Mouse (Mus musculus) liver, adult 2 months (tissue): ENCODE results near the gene Rpl21. TPM values are rescaled to one million over a fixed set of nuclear protein-coding genes. Genes with fewer than 3 reads are reported as not detected.

Experiments used
- DNase-seq: peaks from one replicate; pipeline ENCODE4 v3.0.0-alpha.2; 2011; ENCODE audit warnings: low read depth, low spot score; ENCODE audit errors: extremely low read depth
- H3K27ac ChIP-seq: fragments of 200-500 bp; replicated peaks from 2 replicates; pipeline ENCODE4 v1.5.1; 2012; ENCODE audit warnings: low read depth, mild to moderate bottlenecking, control low read depth, inconsistent platforms, low read length; ENCODE audit not compliant: insufficient read depth
- H3K27me3 ChIP-seq: fragments of 200-500 bp; 2 replicates; pipeline ENCODE4 v1.6.1; 2012; ENCODE audit warnings: mild to moderate bottlenecking, moderate library complexity, low read length, inconsistent platforms; ENCODE audit not compliant: control insufficient read depth, insufficient read depth
- H3K36me3 ChIP-seq: fragments of 200-500 bp; 2 replicates; pipeline ENCODE4 v1.6.1; 2012; ENCODE audit warnings: low read length, inconsistent platforms; ENCODE audit not compliant: control insufficient read depth, insufficient read depth
- H3K4me1 ChIP-seq: fragments of 200-500 bp; 2 replicates; pipeline ENCODE4 v1.6.1; 2011; ENCODE audit warnings: low read length; ENCODE audit not compliant: control insufficient read depth, insufficient read depth
- H3K4me3 ChIP-seq: fragments of 200-500 bp; 2 replicates; pipeline ENCODE4 v1.5.1; 2011; ENCODE audit warnings: low read depth, mild to moderate bottlenecking, control low read depth, low read length, moderate library complexity; ENCODE audit not compliant: insufficient read depth
- H3K79me2 ChIP-seq: fragments of 200-500 bp; 2 replicates; pipeline ENCODE4 v1.6.1; 2012; ENCODE audit warnings: inconsistent platforms, mild to moderate bottlenecking, low read length, moderate library complexity; ENCODE audit not compliant: control insufficient read depth, insufficient read depth
- H3K9ac ChIP-seq: fragments of 200-500 bp; 2 replicates; pipeline ENCODE4 v1.6.1; 2012; ENCODE audit warnings: low read depth, mild to moderate bottlenecking, control low read depth, inconsistent platforms, low read length
- CTCF ChIP-seq: fragments of 200-500 bp; IDR thresholded peaks from 2 replicates; pipeline ENCODE4 v1.5.1; 2011; ENCODE audit warnings: low read depth, low read length, control low read depth
- POLR2A ChIP-seq: fragments of 200-500 bp; IDR thresholded peaks from 2 replicates; pipeline ENCODE4 v1.6.1; 2011; ENCODE audit warnings: low read length, control low read depth; ENCODE audit not compliant: insufficient read depth; ENCODE audit errors: extremely low read depth
- WGBS: fragments of 180-500 bp; shearing (Covaris S2); methylation state at CpG from one replicate; pipeline ENCODE4 v1.1.7; 2018; 5-methylcytosine and 5-hydroxymethylcytosine counted together
- polyA plus RNA-seq: library from polyadenylated mRNA; depleted of rRNA; stranded (reverse); fragments of >200 nt; gene quantifications from 2 replicates; pipeline ENCODE4 v1.2.3, GENCODE M21; 2012; rRNA removed
- total RNA-seq: library from RNA; depleted of rRNA; stranded (reverse); fragments of >200 nt; gene quantifications from 2 replicates; pipeline ENCODE4 v1.2.3, GENCODE M21; 2014; rRNA removed

Gene Rpl21
- total and polyA plus RNA-seq, 2 experiments, result 24.5 to 154 TPM

GRCm38 (mm10) chr5:146882261-146882660, 49.6 kb downstream of the Rpl21 start:
- H3K4me1 ChIP-seq, result no peaks in the 10 kb centered on the region
- no peak overlapping the region for H3K27ac ChIP-seq
- H3K27me3 ChIP-seq, result peaks cover 3% of the 10 kb centered on the region; the same call in 1 of the 2 replicates
- WGBS, result 82% methylated on average over 6 of the region's 6 CpGs
- H3K79me2 ChIP-seq, result no peaks in the 10 kb centered on the region
- no peak for DNase-seq
- no peak overlapping the region for H3K9ac ChIP-seq
- TF ChIP-seq CTCF, result no peak
- TF ChIP-seq POLR2A, result no peak
- no peaks in the 10 kb centered on the region for H3K36me3 ChIP-seq
- H3K4me3 ChIP-seq, result no peak overlapping the region

- Histone ChIP-seq H3K27ac (no peak overlapping the region), H3K4me1 (no peaks in the 10 kb centered on the region), H3K4me3 (no peak overlapping the region), H3K27me3 (peaks cover 3% of the 10 kb centered on the region; the same call in 1 of the 2 replicates), H3K79me2 (no peaks in the 10 kb centered on the region), H3K9ac (no peak overlapping the region), H3K36me3 (no peaks in the 10 kb centered on the region)
- TF ChIP-seq CTCF (no peak), POLR2A (no peak)
- no peak for DNase-seq
- 80% methylated on average over 7 of the region's 7 CpGs for WGBS
Measured at GRCm38 (mm10) chr5:146883053-146883452, 50.4 kb downstream of the Rpl21 start.

GRCm38 (mm10) chr5:146883486-146884272, 51.0 kb downstream of the Rpl21 start:
- Histone ChIP-seq H3K36me3 (no peaks in the 10 kb centered on the region), H3K27me3 (peaks cover 3% of the 10 kb centered on the region; the same call in 1 of the 2 replicates), H3K4me3 (no peak overlapping the region), H3K79me2 (no peaks in the 10 kb centered on the region), H3K4me1 (no peaks in the 10 kb centered on the region), H3K27ac (no peak overlapping the region), H3K9ac (no peak overlapping the region)
- DNase-seq, result no peak
- 89% methylated on average over 15 of the region's 15 CpGs for WGBS
- TF ChIP-seq CTCF, result no peak
- no peak for TF ChIP-seq POLR2A

Other genes starting within 250 kb of the Rpl21 start
- gene Gpr12, start 247.7 kb upstream of the Rpl21 start, total RNA-seq, result 0.65 and 0.81 TPM in 2 replicates
- 2.7 TPM in 2 replicates for gene Gpr12, start 247.7 kb upstream of the Rpl21 start, polyA plus RNA-seq
- gene Usp12, start 37.9 kb upstream of the Rpl21 start, total RNA-seq, result 16.3 and 16.5 TPM in 2 replicates
- gene Usp12, start 37.9 kb upstream of the Rpl21 start, polyA plus RNA-seq, result 6.7 and 6.9 TPM in 2 replicates
- gene Rasl11a, start 12.2 kb downstream of the Rpl21 start, total RNA-seq, result 0.67 TPM in 1 of 2 replicates, not detected in the other
- 0.52 and 0.87 TPM in 2 replicates for gene Rasl11a, start 12.2 kb downstream of the Rpl21 start, polyA plus RNA-seq
- gene Gtf3a, start 115.8 kb downstream of the Rpl21 start, total RNA-seq, result 12.2 and 15.6 TPM in 2 replicates
- 15.3 and 17.9 TPM in 2 replicates for gene Gtf3a, start 115.8 kb downstream of the Rpl21 start, polyA plus RNA-seq
- gene Mtif3, start 130.9 kb downstream of the Rpl21 start, total RNA-seq, result 20.3 and 24.1 TPM in 2 replicates
- 17.4 and 17.5 TPM in 2 replicates for gene Mtif3, start 130.9 kb downstream of the Rpl21 start, polyA plus RNA-seq
- 11.0 and 14.4 TPM in 2 replicates for gene Lnx2, start 243.7 kb downstream of the Rpl21 start, total RNA-seq
- gene Lnx2, start 243.7 kb downstream of the Rpl21 start, polyA plus RNA-seq, result 19.7 and 24.1 TPM in 2 replicates
- gene Polr1d, start 244.2 kb downstream of the Rpl21 start, total RNA-seq, result 48.5 and 52.1 TPM in 2 replicates
- 18.2 and 21.7 TPM in 2 replicates for gene Polr1d, start 244.2 kb downstream of the Rpl21 start, polyA plus RNA-seq